Mouse (Mus musculus) c-Kit-positive CD71-negative TER-119-negative erythroid progenitor cells, embryonic 14.5 days (primary cell): ENCODE measurements around the gene Nek6.

Experiments used
- DNase-seq: peaks from one replicate; pipeline ENCODE4 v3.0.0-alpha.2; 2013; ENCODE audit warnings: low read depth

The Nek6 gene

DNA sequence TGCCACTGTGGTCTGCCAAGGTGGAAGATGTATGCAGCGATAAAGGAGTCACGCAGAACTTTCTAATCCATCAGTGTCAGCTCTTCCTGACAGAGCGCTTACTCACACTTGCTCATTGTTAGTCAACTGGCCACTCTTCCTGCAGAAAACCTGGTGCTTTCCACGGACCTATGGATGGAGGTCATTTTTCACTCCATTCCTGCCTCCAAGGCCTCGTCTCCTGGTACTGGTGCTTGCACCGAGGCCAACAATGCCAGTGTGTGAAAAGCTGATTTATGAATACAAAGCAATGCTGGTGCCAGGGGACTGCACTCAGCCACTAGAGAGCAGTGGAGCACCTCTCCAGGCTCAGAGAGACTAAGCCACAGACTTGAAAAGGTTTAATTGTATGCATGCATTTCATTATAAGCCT lies 110.2 kb downstream of the Nek6 start:
- DNase-seq: no peak

DNA sequence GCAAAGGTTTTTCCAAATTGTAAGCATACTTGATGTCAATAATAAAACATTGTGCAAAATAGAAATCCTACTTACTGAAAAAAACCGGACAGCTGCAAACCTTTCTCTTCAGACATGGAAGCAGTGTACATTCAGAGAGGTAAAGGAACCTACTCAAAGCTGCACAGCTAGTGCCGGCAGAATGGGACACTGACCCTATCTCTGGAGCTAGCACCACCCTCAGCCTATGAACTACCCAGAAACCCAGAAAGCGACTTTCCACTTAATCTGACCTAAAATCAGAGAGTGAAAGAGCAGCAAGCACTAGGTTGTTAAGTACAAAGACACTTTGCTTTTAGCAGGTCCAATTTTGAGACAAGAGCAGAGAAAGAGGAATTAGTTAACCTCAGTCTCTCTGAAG lies 112.0 kb downstream of the Nek6 start:
- DNase-seq: no peak

DNA sequence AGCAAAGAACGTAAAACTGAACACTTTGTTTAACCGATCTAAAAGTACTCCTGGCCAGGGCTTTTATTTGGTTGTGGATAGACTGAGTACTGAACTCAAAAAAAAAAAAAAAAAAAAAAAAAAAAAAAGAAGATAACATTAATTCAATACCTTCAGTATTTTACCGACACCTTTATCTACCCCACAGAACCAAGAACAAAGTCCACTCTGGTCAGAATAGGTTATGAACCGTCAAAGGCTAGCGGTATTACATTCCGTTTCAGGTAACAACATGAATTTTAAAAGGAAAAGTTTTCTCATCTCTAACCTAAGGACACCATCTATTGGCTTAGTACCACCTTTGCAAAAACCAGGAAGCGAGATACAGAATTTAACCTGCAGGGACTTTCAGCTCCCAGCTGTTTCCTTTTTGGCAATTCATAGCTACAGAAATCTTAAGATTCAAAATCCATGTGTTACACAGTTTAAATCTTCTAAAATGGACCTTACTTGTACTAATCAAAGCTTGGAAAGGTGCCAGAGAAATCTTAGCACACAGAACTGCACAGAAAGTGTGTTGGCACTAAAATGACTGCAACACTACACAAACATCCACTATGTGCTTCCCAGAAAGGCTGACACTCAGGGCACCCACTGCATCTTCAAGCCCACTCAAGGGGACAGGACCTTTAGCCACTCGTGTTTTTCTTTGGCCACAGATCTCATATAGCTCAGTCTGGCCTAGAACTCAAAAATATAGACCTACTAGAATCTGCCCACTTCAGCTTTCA lies 112.6 kb downstream of the Nek6 start:
- no peak for DNase-seq

DNA sequence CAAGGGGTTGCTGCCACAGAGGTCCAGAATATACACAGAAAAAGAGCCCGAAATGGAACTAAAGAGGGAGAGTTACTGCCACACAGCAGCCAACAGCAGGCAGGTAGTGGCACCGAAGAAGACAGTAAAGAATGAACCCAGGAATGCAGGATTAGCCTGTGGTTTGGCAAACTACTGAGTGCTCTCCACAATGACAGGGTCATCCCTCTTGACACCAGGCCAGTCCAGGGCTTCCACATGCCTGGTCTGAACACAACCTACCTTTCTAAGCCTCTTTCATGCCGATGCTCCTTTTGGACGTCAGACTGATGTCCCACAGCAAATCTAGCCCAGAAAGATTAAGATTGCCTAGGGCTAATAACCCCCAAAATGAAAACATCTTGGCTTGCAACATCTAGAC lies 117.4 kb downstream of the Nek6 start:
- DNase-seq: no peak

DNA sequence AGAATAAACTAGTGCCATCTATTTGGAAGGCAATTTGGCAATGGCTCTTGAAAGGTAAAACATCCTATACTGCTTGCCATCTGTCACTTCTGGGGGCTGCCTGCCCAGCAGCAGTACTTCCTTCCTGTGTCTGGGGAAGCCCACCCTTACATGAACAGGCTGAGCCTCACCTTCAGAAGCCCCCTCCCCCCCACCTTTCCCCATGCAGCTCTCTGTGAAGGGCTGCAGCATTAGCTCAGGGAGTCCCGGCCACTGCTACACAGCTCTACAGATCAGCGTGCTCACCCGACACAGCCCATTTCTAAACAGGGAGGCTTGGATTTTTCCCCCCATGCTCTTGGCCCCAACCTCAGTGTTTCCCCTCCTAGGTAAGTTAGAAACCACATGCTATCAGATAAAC lies 118.0 kb downstream of the Nek6 start:
- no peak for DNase-seq

DNA sequence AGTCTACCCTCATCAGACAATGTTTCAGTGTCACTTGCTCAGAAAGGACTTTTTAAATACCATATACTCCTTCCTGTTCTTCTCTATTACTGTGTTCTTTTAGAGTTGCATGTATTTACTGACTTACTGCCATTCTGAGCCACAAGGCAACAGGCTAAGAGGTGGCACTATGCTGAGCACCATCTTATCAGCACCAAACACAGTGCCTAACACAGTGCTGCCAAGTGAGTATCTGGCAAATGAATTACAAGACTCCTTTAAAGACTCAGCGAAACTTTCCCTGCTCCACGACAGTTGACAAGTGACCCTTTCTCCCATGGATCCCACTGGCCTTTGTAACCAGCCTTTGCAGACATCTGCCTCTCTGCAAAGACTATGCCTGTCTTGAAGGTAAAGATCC lies 119.1 kb downstream of the Nek6 start:
- DNase-seq: no peak

DNA sequence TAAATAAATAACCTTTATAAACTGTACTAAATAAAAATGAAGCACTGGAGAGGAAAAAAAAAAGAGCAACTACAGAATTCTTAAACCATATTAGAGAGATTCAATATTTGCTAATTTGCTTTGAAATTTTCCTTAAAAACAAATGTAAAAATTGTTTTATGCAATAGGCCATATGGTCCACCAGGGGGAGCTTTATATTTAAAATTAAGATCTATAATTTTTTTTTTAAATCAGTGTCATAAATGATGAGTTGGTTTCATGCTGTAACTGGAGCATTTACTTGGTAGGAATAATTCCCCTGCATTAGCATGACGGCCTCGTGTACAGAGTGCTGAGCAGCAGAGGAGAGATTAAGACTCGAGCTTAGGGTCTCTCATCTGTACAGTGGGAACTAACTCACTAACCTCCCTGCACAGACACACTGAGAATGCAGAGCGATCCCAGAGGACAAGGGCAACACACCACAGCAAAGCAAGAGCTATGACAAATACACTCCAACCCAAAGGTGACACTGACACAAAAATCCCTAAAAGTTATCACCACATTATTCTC lies 126.3 kb downstream of the Nek6 start:
- DNase-seq: no peak

DNA sequence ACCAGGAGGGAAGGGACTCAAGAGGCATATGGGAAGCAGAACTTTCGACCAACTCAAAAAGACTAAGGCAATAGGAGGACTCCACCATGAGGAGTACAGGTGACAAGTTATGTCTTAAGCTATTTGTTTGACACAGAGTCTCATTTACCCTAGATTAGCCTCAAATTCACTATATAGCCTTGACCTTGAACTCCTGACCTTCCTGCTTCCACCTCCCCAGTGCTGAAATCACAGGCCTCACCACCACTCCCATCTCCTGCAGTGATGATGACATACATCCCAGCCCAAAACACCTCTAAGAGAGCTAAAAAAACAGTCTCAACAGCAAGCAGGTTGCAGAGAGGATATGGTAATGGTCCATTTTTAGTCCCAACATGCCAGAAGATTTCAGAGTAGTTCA lies 130.3 kb downstream of the Nek6 start:
- DNase-seq: no peak

DNA sequence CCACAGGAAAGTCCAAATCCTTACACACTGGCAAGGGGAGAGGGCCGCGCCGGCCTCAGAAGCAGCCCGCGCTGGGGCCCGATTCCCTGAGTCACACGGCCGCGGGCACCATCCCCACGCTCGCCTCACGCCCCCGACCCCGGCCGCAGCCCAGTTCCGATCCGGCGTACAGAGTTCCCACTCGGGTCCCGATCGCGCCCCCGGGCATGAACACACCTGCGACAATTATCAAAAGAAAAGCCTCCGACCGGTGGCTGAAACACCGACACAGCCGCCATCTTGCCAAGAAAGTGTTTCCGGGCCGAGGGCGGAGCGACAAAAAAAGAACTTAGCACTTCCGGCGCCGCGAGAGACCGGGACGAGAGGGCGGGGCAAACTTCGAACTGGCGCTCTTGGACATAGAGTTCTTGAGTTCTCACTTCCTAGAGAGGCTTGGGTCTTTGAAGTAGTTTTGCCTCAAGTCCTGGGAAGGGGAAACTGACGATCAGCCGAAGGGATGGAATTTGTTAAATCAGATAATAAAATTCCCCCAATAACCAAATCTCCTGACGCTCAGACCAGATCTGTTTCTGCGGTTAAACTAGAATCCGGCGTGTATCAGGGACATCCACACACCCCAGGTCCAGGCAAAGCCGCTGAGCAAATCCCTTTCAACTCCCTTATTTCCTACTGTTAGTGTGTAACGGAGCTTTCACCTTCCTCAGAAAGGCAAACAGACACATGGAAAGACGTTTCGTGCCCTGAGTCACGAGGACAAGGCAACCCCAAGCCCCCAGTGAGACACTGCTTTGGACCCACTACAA lies 132.4 kb downstream of the Nek6 start, which contains the start of gene Psmb7:
Gene Psmb7 (minus strand): TSS at position 463 of the 803 bp plus-strand sequence.
- DNase-seq: peak; percentile 93
